Mouse (Mus musculus) heart, postnatal 0 days (tissue): Measurements from ENCODE around the gene Ubox5.

Source experiments
- CTCF ChIP-seq: IDR thresholded peaks from 2 replicates; pipeline ENCODE4 v1.5.1; 2016; ENCODE audit warnings: antibody characterized with exemption, control low read depth, low read depth
- EP300 ChIP-seq: IDR thresholded peaks from 2 replicates; pipeline ENCODE4 v1.6.1; 2016; ENCODE audit warnings: antibody characterized with exemption, low read depth

GRCm38 (mm10) chr2:130577632-130578031 is 52.2 kb downstream of the Ubox5 start:
- TF ChIP-seq EP300 (no peak), CTCF (no peak)
